Mouse (Mus musculus) midbrain, embryonic 14.5 days (tissue): ENCODE data around the gene Srsf10. TPM values are rescaled to one million over a fixed set of nuclear protein-coding genes. Genes with fewer than 3 reads are reported as not detected.

Experiments
- ATAC-seq: fragments of 200-750 bp; cut with Nextera tagmentation; 2 replicates; pipeline ENCODE4 v1.8.0; 2017; ENCODE audit warnings: moderate number of reproducible peaks, moderate library complexity; ENCODE audit not compliant: low FRiP score, low TSS enrichment
- DNase-seq: peaks from one replicate; pipeline ENCODE4 v3.0.0-alpha.2; 2015
- H3K27ac ChIP-seq: fragments of 300-500 bp; sonication (generic); replicated peaks from 2 replicates; pipeline ENCODE4 v1.5.1; 2014; ENCODE audit warnings: mild to moderate bottlenecking, low read depth, low read length, moderate library complexity
- H3K27me3 ChIP-seq: fragments of 300-500 bp; sonication (generic); 2 replicates; pipeline ENCODE4 v1.6.1; 2014; ENCODE audit warnings: low read length, control low read depth, mixed read lengths; ENCODE audit not compliant: control insufficient read depth, insufficient read depth
- H3K36me3 ChIP-seq: fragments of 300-500 bp; sonication (generic); 2 replicates; pipeline ENCODE4 v1.6.1; 2014; ENCODE audit warnings: low read length, control low read depth; ENCODE audit not compliant: control insufficient read depth, insufficient read depth
- H3K4me1 ChIP-seq: fragments of 300-500 bp; sonication (generic); 2 replicates; pipeline ENCODE4 v1.6.1; 2014; ENCODE audit warnings: mild to moderate bottlenecking, antibody characterized with exemption, low read length, control low read depth; ENCODE audit not compliant: control insufficient read depth, insufficient read depth
- H3K4me2 ChIP-seq: fragments of 300-500 bp; sonication (generic); 2 replicates; pipeline ENCODE4 v1.6.1; 2014; ENCODE audit warnings: mild to moderate bottlenecking, low read length, moderate library complexity
- H3K4me3 ChIP-seq: fragments of 300-500 bp; sonication (generic); replicated peaks from 2 replicates; pipeline ENCODE4 v1.5.1; 2014; ENCODE audit warnings: low read depth, low read length
- H3K9ac ChIP-seq: fragments of 300-500 bp; sonication (generic); replicated peaks from 2 replicates; pipeline ENCODE4 v1.6.1; 2014; ENCODE audit warnings: mild to moderate bottlenecking, low read length, moderate library complexity
- H3K9me3 ChIP-seq: fragments of 300-500 bp; sonication (generic); 2 replicates; pipeline ENCODE4 v1.6.1; 2016; ENCODE audit warnings: low read length, control low read depth, mixed read lengths; ENCODE audit not compliant: control insufficient read depth
- WGBS: fragments of 180-500 bp; shearing (Covaris S2); extraction: QIAGEN DNeasy Blood & Tissue Kit; methylation state at CpG from one replicate; pipeline ENCODE4 v1.1.7; 2014; 5-methylcytosine and 5-hydroxymethylcytosine counted together
- polyA plus RNA-seq: library from polyadenylated mRNA; unstranded; fragments of >200 nt; fragmentation: Nextera tagmentation; extraction: Ambion mirVana; gene quantifications from 2 replicates; pipeline ENCODE4 v1.2.1, GENCODE M21; 2014

Gene Srsf10
- polyA plus RNA-seq, 1 experiment from 2014 or later = 266 TPM

GRCm38 (mm10) chr4:135912164-135912563 is 56.6 kb downstream of the Srsf10 start:
- H3K9ac ChIP-seq = no peak overlapping the region
- H3K36me3 ChIP-seq = no peaks in the 10 kb centered on the region
- DNase-seq (no peak), ATAC-seq (no peak)
- no peak overlapping the region for H3K4me2 ChIP-seq
- no peaks in the 10 kb centered on the region for H3K4me1 ChIP-seq
- no peaks in the 10 kb centered on the region for H3K27me3 ChIP-seq
- no peaks in the 10 kb centered on the region for H3K9me3 ChIP-seq
- no peak overlapping the region for H3K27ac ChIP-seq
- WGBS = 70% methylated on average over 3 of the region's 3 CpGs
- no peak overlapping the region for H3K4me3 ChIP-seq

DNA sequence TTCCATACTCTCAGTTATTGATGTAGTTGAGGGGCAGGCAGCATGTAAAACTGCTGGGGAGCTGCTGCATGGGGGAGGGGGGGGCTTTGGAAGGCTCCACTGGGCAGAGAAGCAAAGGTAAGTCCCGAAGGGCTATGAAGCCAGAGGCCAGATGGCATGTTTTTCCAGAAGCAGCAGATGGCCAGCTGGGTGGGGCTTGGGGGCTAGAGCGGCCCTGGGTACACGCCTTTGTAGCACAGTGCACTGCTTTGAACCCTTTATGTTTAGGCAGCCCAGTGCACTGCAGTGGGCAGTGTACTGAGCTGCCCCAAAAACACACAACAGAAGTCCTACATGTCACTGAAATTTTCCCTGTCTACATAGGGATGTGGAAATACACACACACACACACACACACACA is 57.3 kb downstream of the Srsf10 start:
- Histone ChIP-seq H3K27ac (peak overlapping the region; percentile 45; the same call in 1 of the 2 replicates), H3K27me3 (no peaks in the 10 kb centered on the region), H3K36me3 (no peaks in the 10 kb centered on the region), H3K4me1 (no peaks in the 10 kb centered on the region), H3K9ac (no peak overlapping the region), H3K9me3 (no peaks in the 10 kb centered on the region), H3K4me2 (no peak overlapping the region), H3K4me3 (no peak overlapping the region)
- DNase-seq (peak; percentile 61), ATAC-seq (peak; percentile 58; the same call in 1 of the 2 replicates)
- 14% methylated on average over 3 of the region's 3 CpGs for WGBS

DNA sequence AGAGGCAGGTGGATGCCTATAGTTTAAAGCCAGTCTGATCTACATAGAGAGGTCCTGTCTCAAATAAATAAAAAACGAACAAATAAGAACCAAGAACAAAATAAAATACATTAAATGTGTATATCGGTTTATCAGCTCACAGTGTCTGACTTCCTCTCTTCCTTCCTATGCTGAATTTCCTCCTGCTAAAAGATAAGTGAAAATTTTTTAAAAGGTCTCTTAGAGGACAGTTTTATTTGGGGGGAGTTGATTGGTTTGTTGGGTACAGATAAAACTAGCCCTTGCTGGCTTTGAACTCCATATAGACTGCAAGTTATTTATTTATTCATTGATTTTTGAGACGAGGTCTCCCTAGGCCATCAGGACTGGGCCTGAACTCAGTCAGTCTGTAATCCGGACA is 57.9 kb downstream of the Srsf10 start:
- no peak for ATAC-seq
- H3K36me3 ChIP-seq = no peaks in the 10 kb centered on the region
- H3K4me1 ChIP-seq = no peaks in the 10 kb centered on the region
- H3K4me3 ChIP-seq = no peak overlapping the region
- DNase-seq = no peak
- no peaks in the 10 kb centered on the region for H3K9me3 ChIP-seq
- H3K9ac ChIP-seq = no peak overlapping the region
- peak overlapping the region; percentile 45; the same call in 1 of the 2 replicates for H3K27ac ChIP-seq
- no peaks in the 10 kb centered on the region for H3K27me3 ChIP-seq
- 68% methylated on average over 4 of the region's 4 CpGs for WGBS
- no peak overlapping the region for H3K4me2 ChIP-seq

GRCm38 (mm10) chr4:135918635-135919279 is 63.2 kb downstream of the Srsf10 start:
- H3K4me3 ChIP-seq = no peak overlapping the region
- DNase-seq (no peak), ATAC-seq (no peak)
- no peak overlapping the region for H3K4me2 ChIP-seq
- H3K9me3 ChIP-seq = no peaks in the 10 kb centered on the region
- no peaks in the 10 kb centered on the region for H3K27me3 ChIP-seq
- no peak overlapping the region for H3K9ac ChIP-seq
- H3K27ac ChIP-seq = no peak overlapping the region
- 91% methylated on average over 13 of the region's 13 CpGs for WGBS
- peaks cover 8% of the 10 kb centered on the region for H3K4me1 ChIP-seq
- 0 out of 2 replicates have a peak, but pooled peaks cover 5% of the 10 kb centered on the region for H3K36me3 ChIP-seq

GRCm38 (mm10) chr4:135919280-135919639 is 63.7 kb downstream of the Srsf10 start:
- WGBS = 100% methylated on average over 3 of the region's 3 CpGs
- Histone ChIP-seq H3K9ac (no peak overlapping the region), H3K4me3 (no peak overlapping the region), H3K27me3 (no peaks in the 10 kb centered on the region), H3K36me3 (0 out of 2 replicates have a peak, but pooled peaks cover 8% of the 10 kb centered on the region), H3K27ac (no peak overlapping the region), H3K4me1 (peaks cover 8% of the 10 kb centered on the region), H3K9me3 (no peaks in the 10 kb centered on the region), H3K4me2 (no peak overlapping the region)
- ATAC-seq (no peak), DNase-seq (no peak)

Other genes with a start within 250 kb of the Srsf10 start
- gene Ifnlr1, start 169.5 kb upstream of the Srsf10 start, polyA plus RNA-seq = 0.13 and 0.22 TPM in 2 replicates
- not detected in 2 replicates for gene Il22ra1, start 127.6 kb upstream of the Srsf10 start, polyA plus RNA-seq
- 0.13 and 0.16 TPM in 2 replicates for gene Myom3, start 96.0 kb upstream of the Srsf10 start, polyA plus RNA-seq
- 90.8 and 122 TPM in 2 replicates for gene Pnrc2, start 18.1 kb downstream of the Srsf10 start, polyA plus RNA-seq
- gene Cnr2, start 39.6 kb downstream of the Srsf10 start, polyA plus RNA-seq = 0.17 TPM in 1 of 2 replicates, not detected in the other
- gene Fuca1, start 65.0 kb downstream of the Srsf10 start, polyA plus RNA-seq = 57.4 and 62.7 TPM in 2 replicates
- 57.6 and 61.0 TPM in 2 replicates for gene Hmgcl, start 90.7 kb downstream of the Srsf10 start, polyA plus RNA-seq
- gene Gale, start 108.0 kb downstream of the Srsf10 start, polyA plus RNA-seq = 31.8 and 42.5 TPM in 2 replicates
- 201 and 236 TPM in 2 replicates for gene Lypla2, start 116.9 kb downstream of the Srsf10 start, polyA plus RNA-seq
- gene Pithd1, start 131.5 kb downstream of the Srsf10 start, polyA plus RNA-seq = 62.6 and 70.0 TPM in 2 replicates
- 25.0 and 33.8 TPM in 2 replicates for gene Eloa, start 166.0 kb downstream of the Srsf10 start, polyA plus RNA-seq
- gene Rpl11, start 197.7 kb downstream of the Srsf10 start, polyA plus RNA-seq = 312 and 346 TPM in 2 replicates